Mouse (Mus musculus) embryo, embryonic 10 days (tissue): Measurements from ENCODE around the gene Gm6685.
A peak's percentile ranks its signal among the peaks of the same experiment; 100 is the strongest.
"Not testable (repeated sequence)": the region's sequence is repeated elsewhere in the genome, so short reads cannot be mapped to it uniquely, and the experiment has no call there.

Source experiments
- DNase-seq: peaks from one replicate; pipeline ENCODE4 v3.0.0-alpha.2; 2015; ENCODE audit warnings: low spot score

Gene Gm6685

GRCm38 (mm10) chr11:28339224-28340150, at the start of gene Gm6685:
Gene Gm6685, minus strand, starts transcription at chr11:28339867.
- DNase-seq: not testable (repeated sequence)

GRCm38 (mm10) chr11:28375891-28376290, 36.2 kb upstream of the Gm6685 start:
- no peak for DNase-seq

GRCm38 (mm10) chr11:28374636-28375035, 35.0 kb upstream of the Gm6685 start:
- DNase-seq: no peak

GRCm38 (mm10) chr11:28371381-28371780, 31.7 kb upstream of the Gm6685 start:
- not testable (repeated sequence) for DNase-seq

GRCm38 (mm10) chr11:28365929-28366244, 26.2 kb upstream of the Gm6685 start:
- no peak for DNase-seq

GRCm38 (mm10) chr11:28365209-28365928, 25.7 kb upstream of the Gm6685 start:
- peak; percentile 97 for DNase-seq

- no peak for DNase-seq
These were observed 3.8 kb upstream of the Gm6685 start for GRCm38 (mm10) chr11:28343465-28343864.

- DNase-seq: no peak
These were observed 2.2 kb upstream of the Gm6685 start for GRCm38 (mm10) chr11:28341887-28342286.

GRCm38 (mm10) chr11:28327878-28328277, 11.8 kb downstream of the Gm6685 start:
- DNase-seq: no peak

GRCm38 (mm10) chr11:28313396-28313795, 26.3 kb downstream of the Gm6685 start:
- DNase-seq: no peak

- DNase-seq: no peak
These were observed 31.9 kb downstream of the Gm6685 start for GRCm38 (mm10) chr11:28307723-28308122.

GRCm38 (mm10) chr11:28290440-28290839, 49.2 kb downstream of the Gm6685 start:
- DNase-seq: no peak
